Mouse (Mus musculus) heart, embryonic 13.5 days (tissue): ENCODE results near the gene Arhgef10l. TPM values are rescaled to one million over a fixed set of nuclear protein-coding genes. Genes with fewer than 3 reads are reported as not detected.

ENCODE experiments used
- ATAC-seq: fragments of 200-750 bp; cut with Nextera tagmentation; 2 replicates; pipeline ENCODE4 v1.8.0; 2017; ENCODE audit warnings: moderate TSS enrichment; ENCODE audit not compliant: insufficient number of reproducible peaks, low FRiP score, low TSS enrichment; ENCODE audit errors: extremely low read depth
- H3K27ac ChIP-seq: fragments of 300-500 bp; sonication (generic); replicated peaks from 2 replicates; pipeline ENCODE4 v1.5.1; 2015; ENCODE audit warnings: moderate library complexity, mild to moderate bottlenecking, inconsistent platforms
- H3K27me3 ChIP-seq: fragments of 300-500 bp; sonication (generic); replicated peaks from 2 replicates; pipeline ENCODE4 v1.6.1; 2015; ENCODE audit warnings: mild to moderate bottlenecking, inconsistent platforms
- H3K36me3 ChIP-seq: fragments of 300-500 bp; sonication (generic); 2 replicates; pipeline ENCODE4 v1.6.1; 2015; ENCODE audit warnings: mild to moderate bottlenecking, inconsistent platforms
- H3K4me1 ChIP-seq: fragments of 300-500 bp; sonication (generic); 2 replicates; pipeline ENCODE4 v1.6.1; 2015; ENCODE audit warnings: inconsistent platforms
- H3K4me2 ChIP-seq: fragments of 300-500 bp; sonication (generic); 2 replicates; pipeline ENCODE4 v1.6.1; 2015; ENCODE audit warnings: inconsistent platforms, mild to moderate bottlenecking, moderate library complexity
- H3K4me3 ChIP-seq: fragments of 300-500 bp; sonication (generic); 2 replicates; pipeline ENCODE4 v1.5.1; 2015; ENCODE audit warnings: moderate library complexity, mild to moderate bottlenecking, inconsistent platforms
- H3K9ac ChIP-seq: fragments of 300-500 bp; sonication (generic); 2 replicates; pipeline ENCODE4 v1.6.1; 2015; ENCODE audit warnings: inconsistent platforms, mild to moderate bottlenecking, moderate library complexity
- H3K9me3 ChIP-seq: fragments of 300-500 bp; sonication (generic); 2 replicates; pipeline ENCODE4 v1.6.1; 2016; ENCODE audit warnings: inconsistent platforms
- WGBS: fragments of 180-500 bp; shearing (Covaris S2); methylation state at CpG from one replicate; pipeline ENCODE4 v1.1.7; 2015; ENCODE audit warnings: mixed read lengths; 5-methylcytosine and 5-hydroxymethylcytosine counted together
- polyA plus RNA-seq: library from polyadenylated mRNA; unstranded; fragments of >200 nt; fragmentation: Nextera tagmentation; extraction: Ambion mirVana; gene quantifications from 2 replicates; pipeline ENCODE4 v1.2.1, GENCODE M21; 2015

The Arhgef10l gene
- polyA plus RNA-seq, 1 experiment from 2014 or later: 18.2 TPM

DNA sequence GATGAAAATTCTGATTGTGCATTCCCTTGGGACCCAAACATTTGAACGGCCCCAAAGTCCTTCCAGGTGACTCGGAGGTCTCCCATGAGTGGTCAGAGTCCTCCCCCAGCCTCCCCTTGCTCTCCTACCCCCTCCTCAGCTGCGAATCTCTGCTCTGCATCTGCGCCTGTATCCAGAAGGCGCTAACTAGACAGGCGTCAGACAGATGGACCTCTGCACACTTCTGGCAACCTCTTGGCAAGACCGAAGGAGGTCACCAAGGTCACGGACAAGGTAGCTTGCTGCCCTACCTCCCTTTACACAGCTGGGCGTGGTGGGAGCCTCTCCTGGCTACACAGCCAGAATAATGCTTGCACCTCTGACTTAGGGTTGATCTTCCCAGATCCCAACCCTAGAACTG lies 25.1 kb downstream of the Arhgef10l start:
- 71% methylated on average over 9 of the region's 9 CpGs for WGBS
- H3K4me2 ChIP-seq: no peak overlapping the region
- H3K36me3 ChIP-seq: peaks cover 28% of the 10 kb centered on the region
- no peak overlapping the region for H3K27ac ChIP-seq
- no peaks in the 10 kb centered on the region for H3K27me3 ChIP-seq
- ATAC-seq: no peak
- H3K4me3 ChIP-seq: no peak overlapping the region
- peaks cover 9% of the 10 kb centered on the region; the same call in 1 of the 2 replicates for H3K9me3 ChIP-seq
- H3K9ac ChIP-seq: no peak overlapping the region
- peaks cover 24% of the 10 kb centered on the region for H3K4me1 ChIP-seq

DNA sequence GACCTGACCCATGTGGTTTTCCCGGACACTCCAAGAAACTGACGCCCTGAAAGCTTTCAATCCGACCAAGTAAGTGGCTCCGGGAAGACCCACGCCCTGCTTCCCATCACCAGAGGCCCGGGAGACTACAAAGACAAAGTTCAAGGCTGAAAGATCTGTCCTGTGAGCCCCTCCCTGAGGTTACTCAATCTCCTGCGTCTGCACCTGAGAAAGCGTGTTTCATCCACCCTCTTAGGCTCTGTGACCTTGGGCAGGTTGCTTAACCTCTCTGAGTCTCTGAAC lies 25.6 kb downstream of the Arhgef10l start:
- Histone ChIP-seq H3K4me1 (peaks cover 22% of the 10 kb centered on the region), H3K9me3 (peaks cover 9% of the 10 kb centered on the region; the same call in 1 of the 2 replicates), H3K4me3 (no peak overlapping the region), H3K4me2 (no peak overlapping the region), H3K9ac (no peak overlapping the region), H3K27me3 (no peaks in the 10 kb centered on the region), H3K27ac (no peak overlapping the region), H3K36me3 (peaks cover 26% of the 10 kb centered on the region)
- no peak for ATAC-seq
- WGBS: 76% methylated on average over 8 of the region's 8 CpGs

DNA sequence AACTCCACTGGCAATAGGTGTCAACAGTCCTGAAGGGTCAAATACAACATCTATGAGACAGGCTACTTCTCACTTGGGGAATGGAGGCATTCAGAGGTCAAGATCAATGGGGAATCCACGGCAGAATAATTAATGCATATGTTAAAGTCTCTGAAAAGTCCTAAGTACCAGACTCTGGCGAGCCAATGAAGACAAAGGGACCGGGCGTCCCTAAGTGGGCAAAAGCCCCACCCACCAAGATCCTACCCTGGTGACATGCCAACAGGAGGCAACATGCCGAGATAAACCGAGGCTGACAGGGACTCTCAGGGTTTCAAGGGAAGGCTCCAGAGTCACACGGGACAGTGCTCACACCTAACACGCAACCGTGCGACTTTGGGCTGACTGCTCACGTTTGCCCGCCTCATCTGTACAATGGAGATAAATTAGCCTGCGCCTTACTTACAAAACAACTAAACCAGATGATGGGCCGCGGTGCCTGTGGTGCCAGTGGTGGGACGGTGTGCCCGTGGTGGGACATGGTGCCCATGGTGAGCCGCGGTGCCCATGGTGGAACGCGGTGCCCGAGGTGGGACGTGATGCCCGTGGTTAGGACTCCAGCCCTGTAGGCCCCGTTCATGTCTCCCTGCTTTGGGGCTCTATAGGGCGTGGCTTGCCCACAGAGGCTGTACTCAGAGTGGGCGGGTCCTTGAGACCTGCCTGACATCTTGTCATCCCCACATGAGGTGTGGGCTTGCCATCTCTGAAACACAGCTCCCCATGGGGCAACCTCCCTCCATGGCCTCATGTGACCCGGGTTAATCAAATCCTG lies 26.2 kb downstream of the Arhgef10l start:
- H3K9me3 ChIP-seq: peaks cover 9% of the 10 kb centered on the region; the same call in 1 of the 2 replicates
- WGBS: 86% methylated on average over 28 of the region's 28 CpGs
- no peak overlapping the region for H3K4me3 ChIP-seq
- no peak for ATAC-seq
- H3K27ac ChIP-seq: no peak overlapping the region
- peaks cover 26% of the 10 kb centered on the region for H3K36me3 ChIP-seq
- H3K9ac ChIP-seq: no peak overlapping the region
- no peak overlapping the region for H3K4me2 ChIP-seq
- no peaks in the 10 kb centered on the region for H3K27me3 ChIP-seq
- peaks cover 25% of the 10 kb centered on the region for H3K4me1 ChIP-seq

DNA sequence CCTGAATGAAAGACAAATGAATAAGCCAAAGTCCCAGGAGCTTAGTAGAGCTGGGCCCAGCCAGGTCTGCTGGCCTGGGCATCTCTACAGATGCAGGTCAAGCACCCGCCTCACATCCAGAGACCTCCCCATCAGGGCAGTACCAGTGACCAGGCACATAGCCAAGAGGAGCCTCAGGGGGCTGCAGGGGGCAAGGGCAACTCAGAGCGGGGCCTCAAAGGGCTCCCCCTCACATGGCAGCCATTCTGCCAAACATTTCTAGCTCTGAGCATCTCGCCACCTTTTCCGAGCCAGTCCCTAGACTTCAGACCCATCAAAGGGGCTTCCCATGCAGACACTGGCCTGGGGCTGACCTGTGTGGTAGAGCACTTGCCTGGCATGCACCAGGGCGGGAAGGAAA lies 27.2 kb downstream of the Arhgef10l start:
- 79% methylated on average over 5 of the region's 5 CpGs for WGBS
- H3K27me3 ChIP-seq: no peaks in the 10 kb centered on the region
- ATAC-seq: no peak
- H3K9ac ChIP-seq: no peak overlapping the region
- H3K4me3 ChIP-seq: no peak overlapping the region
- peaks cover 9% of the 10 kb centered on the region; the same call in 1 of the 2 replicates for H3K9me3 ChIP-seq
- no peak overlapping the region for H3K4me2 ChIP-seq
- H3K27ac ChIP-seq: no peak overlapping the region
- H3K36me3 ChIP-seq: peaks cover 23% of the 10 kb centered on the region
- H3K4me1 ChIP-seq: peaks cover 26% of the 10 kb centered on the region

DNA sequence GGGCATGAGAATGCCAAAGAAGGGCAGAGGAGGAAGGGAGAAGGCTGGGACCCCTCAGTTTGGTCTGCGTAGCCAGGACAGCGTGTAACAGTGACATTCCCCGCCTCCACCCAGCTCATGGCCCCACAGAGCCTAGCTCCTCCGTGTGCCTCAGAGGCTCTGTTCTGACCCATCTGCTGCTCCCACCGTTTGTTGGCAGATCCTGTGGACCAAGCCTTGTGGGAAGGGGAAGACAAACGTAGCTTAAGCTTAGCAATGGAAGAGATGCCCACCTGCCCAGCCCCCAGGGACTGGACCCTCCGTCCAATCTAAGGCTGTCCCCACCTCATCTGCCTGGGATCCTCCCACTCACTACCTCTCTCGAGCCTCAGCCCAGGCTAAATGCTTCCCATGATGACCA lies 28.5 kb downstream of the Arhgef10l start:
- 71% methylated on average over 8 of the region's 8 CpGs for WGBS
- peaks cover 26% of the 10 kb centered on the region for H3K4me1 ChIP-seq
- ATAC-seq: no peak

DNA sequence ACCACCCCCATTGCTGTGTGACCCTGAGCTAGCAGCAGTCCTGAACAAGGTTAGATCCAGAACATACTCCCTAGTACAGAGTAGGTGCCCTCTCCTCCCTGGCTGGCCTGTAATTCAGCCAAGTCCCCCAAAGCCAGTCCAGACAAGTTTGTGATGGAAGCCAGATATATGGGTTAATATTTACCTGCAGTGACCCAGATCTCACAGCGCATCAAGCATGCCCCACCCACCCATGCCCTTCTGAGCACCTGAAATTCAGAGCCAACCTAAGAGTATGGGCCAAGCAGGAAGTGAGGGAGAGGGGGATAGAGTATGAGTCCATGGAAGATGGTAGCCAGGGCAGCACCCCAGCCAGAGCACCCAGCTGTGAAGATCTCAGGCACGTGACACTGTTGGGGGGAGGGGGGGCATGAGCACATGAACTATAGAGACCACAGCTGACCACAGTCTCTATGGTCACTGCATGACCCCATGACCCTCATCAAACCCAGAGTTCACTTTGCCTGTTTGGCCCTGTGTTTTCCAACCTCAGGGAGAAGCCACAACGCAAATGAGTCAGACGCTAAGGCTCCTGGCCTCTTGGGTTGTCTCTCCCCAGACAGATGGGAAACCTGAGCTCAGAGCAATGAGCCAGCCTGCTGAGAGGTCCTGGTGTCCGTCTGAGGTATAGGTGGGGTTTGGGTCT lies 29.4 kb downstream of the Arhgef10l start:
- Histone ChIP-seq H3K27me3 (no peaks in the 10 kb centered on the region), H3K4me2 (no peak overlapping the region), H3K9ac (no peak overlapping the region), H3K9me3 (no peaks in the 10 kb centered on the region), H3K4me3 (no peak overlapping the region), H3K4me1 (peaks cover 27% of the 10 kb centered on the region), H3K36me3 (peaks cover 18% of the 10 kb centered on the region), H3K27ac (no peak overlapping the region)
- 72% methylated on average over 5 of the region's 5 CpGs for WGBS
- no peak for ATAC-seq

More for the DNA sequence above, 28.5 kb downstream of the Arhgef10l start:
- H3K27me3 ChIP-seq: no peaks in the 10 kb centered on the region
- 0 out of 2 replicates have a peak, but pooled peaks cover under 1% of the 10 kb centered on the region for H3K9me3 ChIP-seq
- H3K36me3 ChIP-seq: peaks cover 19% of the 10 kb centered on the region
- H3K4me2 ChIP-seq: no peak overlapping the region
- H3K9ac ChIP-seq: no peak overlapping the region
- H3K4me3 ChIP-seq: no peak overlapping the region
- no peak overlapping the region for H3K27ac ChIP-seq

DNA sequence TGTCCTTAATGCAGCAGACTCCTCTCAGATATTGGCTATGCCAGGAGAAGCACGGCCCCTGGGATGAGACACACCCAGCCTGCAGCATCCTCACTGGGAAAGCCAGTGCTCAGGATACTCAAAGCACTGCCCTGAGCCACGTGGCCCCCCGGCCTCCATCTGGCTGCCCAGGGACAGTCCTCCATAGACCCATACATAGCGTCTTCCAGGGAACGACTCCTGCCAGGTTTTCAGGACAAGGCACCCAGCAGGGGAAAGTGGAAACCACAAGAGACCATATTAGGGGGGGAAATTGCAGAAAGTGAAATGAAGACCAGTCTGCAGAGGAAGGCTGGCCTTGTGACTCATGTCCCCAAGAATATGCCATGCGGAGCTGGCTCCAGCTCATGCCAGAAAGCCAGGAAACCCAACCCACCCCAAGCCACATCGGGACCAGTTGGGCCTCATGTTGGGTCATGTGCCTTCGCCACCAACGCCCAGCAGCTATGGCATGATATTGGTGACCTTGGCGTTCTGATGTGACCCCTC lies 30.9 kb downstream of the Arhgef10l start:
- Histone ChIP-seq H3K9ac (no peak overlapping the region), H3K9me3 (no peaks in the 10 kb centered on the region), H3K36me3 (peaks cover 15% of the 10 kb centered on the region), H3K27ac (no peak overlapping the region), H3K4me2 (no peak overlapping the region), H3K27me3 (no peaks in the 10 kb centered on the region), H3K4me3 (no peak overlapping the region), H3K4me1 (peaks cover 38% of the 10 kb centered on the region)
- no peak for ATAC-seq
- 65% methylated on average over 10 of the region's 10 CpGs for WGBS

DNA sequence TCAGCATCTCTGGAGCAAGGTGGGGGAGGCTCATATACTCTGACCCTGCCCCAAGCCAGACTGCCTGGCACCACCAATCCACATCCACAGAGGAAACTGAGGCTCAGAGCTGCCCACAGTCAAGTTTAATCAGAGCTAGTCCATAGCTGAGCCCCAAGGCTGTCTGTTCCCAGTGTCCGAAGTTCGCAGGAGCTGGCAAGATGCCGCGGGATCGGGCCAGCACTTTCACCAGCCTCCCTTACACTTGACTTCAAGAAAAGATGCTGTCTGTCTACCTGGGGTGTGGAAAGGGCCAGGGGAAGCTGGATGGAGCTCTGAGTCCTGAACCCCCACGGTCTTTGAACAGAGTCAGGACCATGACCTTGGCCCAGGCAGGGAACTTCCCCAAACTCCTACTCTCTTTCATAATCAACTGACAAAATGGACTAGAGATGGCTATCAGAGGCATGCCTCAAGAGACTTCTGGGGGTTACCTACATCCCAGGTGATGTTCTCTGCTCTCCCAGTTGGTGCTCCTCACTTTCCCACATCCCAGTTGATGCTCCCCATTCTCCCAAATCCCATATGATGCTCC lies 34.4 kb downstream of the Arhgef10l start:
- Histone ChIP-seq H3K27ac (peak overlapping the region; percentile 80), H3K36me3 (peaks cover 14% of the 10 kb centered on the region), H3K9me3 (no peaks in the 10 kb centered on the region), H3K4me1 (peaks cover 47% of the 10 kb centered on the region), H3K4me2 (peak overlapping the region; percentile 44), H3K4me3 (no peak overlapping the region), H3K27me3 (no peaks in the 10 kb centered on the region), H3K9ac (peak overlapping the region; percentile 70)
- no peak for ATAC-seq
- 66% methylated on average over 6 of the region's 6 CpGs for WGBS

DNA sequence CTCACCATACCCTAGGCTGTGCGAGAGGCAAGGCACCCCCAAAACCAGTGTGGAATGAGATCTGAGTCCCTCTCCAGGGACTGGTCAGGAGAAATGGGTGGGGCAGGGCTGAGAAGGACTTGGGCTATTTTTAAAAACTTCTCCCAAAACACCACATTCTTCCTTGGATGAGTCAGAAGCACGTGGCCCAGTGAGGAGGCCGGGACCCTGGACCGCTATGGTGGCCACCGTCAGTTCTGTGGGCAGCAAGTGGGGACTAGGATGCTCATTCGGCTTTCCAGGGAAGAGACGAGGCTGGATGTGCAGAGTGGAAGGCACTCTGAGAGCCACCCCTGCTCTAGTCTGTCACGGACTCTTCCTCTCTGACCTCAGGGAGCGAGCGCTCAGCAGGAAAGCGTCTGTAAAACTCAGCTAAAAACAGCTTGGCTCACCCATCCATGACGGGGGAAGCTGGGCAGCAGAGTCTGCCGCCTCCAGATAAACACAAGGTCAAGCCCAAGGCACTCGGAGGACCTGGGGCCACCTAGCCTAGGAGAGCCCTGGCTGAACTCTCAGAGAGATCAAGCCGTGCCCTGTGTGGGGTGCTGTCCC lies 35.1 kb downstream of the Arhgef10l start:
- Histone ChIP-seq H3K36me3 (peaks cover 14% of the 10 kb centered on the region), H3K4me2 (peak overlapping the region; percentile 44), H3K27me3 (no peaks in the 10 kb centered on the region), H3K4me3 (no peak overlapping the region), H3K4me1 (peaks cover 51% of the 10 kb centered on the region), H3K27ac (peak overlapping the region; percentile 80), H3K9me3 (no peaks in the 10 kb centered on the region), H3K9ac (peak overlapping the region; percentile 70)
- peak; percentile 49; the same call in 1 of the 2 replicates for ATAC-seq
- WGBS: 11% methylated on average over 15 of the region's 15 CpGs

DNA sequence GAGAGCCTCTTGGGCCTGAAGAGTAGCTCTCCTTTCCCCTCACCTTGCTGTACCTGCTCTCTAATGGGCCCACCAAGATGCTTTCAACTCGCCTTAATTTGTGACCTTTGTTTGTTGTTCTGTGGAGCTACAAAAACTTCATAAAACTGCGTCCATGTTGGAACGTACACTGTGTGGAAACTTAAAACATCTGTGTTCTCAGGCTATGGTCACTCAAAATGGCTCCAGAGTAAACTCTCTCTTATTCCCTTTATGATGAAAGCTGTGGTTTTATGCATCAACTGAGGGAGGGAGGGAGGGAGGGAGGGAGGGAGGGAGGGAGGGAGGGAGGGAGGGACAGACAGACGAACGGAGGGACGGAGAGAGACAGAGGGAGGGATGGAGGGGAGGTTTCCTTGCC lies 35.7 kb downstream of the Arhgef10l start:
- peak overlapping the region; percentile 80 for H3K27ac ChIP-seq
- peak overlapping the region; percentile 70 for H3K9ac ChIP-seq
- H3K4me2 ChIP-seq: no peak overlapping the region
- no peak for ATAC-seq
- H3K36me3 ChIP-seq: peaks cover 14% of the 10 kb centered on the region
- H3K9me3 ChIP-seq: no peaks in the 10 kb centered on the region
- H3K27me3 ChIP-seq: no peaks in the 10 kb centered on the region
- H3K4me1 ChIP-seq: peaks cover 54% of the 10 kb centered on the region
- WGBS: 59% methylated on average over 6 of the region's 6 CpGs
- H3K4me3 ChIP-seq: no peak overlapping the region

DNA sequence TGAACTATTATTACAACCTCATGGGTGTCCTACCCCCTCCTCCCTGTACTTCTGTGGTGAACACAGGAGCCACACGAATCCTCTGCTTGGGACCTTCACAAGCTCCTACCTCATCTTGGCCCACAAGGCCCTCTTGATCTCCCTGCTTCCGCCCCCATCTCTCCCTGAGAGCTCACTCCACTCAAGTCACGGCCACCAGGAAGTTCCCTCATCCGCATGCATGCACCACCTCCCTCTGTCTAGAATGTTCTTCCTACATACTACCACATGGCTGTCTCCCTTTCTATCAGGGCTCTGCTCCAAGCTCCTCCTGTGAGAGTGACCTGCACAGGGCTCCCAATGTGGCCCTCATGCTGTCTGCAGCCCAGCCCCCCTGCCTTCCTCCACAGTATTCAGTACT lies 36.8 kb downstream of the Arhgef10l start:
- Histone ChIP-seq H3K27me3 (no peaks in the 10 kb centered on the region), H3K4me1 (peaks cover 60% of the 10 kb centered on the region), H3K9ac (no peak overlapping the region), H3K9me3 (no peaks in the 10 kb centered on the region), H3K36me3 (peaks cover 14% of the 10 kb centered on the region), H3K27ac (peak overlapping the region; percentile 17; the same call in 1 of the 2 replicates), H3K4me2 (no peak overlapping the region), H3K4me3 (no peak overlapping the region)
- ATAC-seq: no peak
- WGBS: 50% methylated on average over 4 of the region's 4 CpGs
